Mouse (Mus musculus): ENCODE results near the gene F2r. TPM values are rescaled to one million over a fixed set of nuclear protein-coding genes. Genes with fewer than 3 reads are reported as not detected.

F2r gene
- polyA plus RNA-seq, 1 experiment = 8.7 TPM

GRCm38 (mm10) chr13:95598232-95598920 is 19.9 kb downstream of the F2r start:
- Histone ChIP-seq H3K4me3 (replicated peaks; ENCODE audit: control insufficient read depth, low read depth, low read length) (no peak overlapping the region), H3K27ac (ENCODE audit: control insufficient read depth, insufficient read depth, low read depth, low read length, poor library complexity) (no peak overlapping the region), H3K4me1 (ENCODE audit: control insufficient read depth, insufficient read depth, low read length) (no peaks in the 10 kb centered on the region)
- WGBS = 89% methylated on average over 18 of the region's 18 CpGs
- TF ChIP-seq CTCF (IDR thresholded peaks at IDR 0.05; ENCODE audit: control insufficient read depth, insufficient read depth, low read length) (no peak), POLR2A (IDR thresholded peaks at IDR 0.05; ENCODE audit: borderline replicate concordance, control insufficient read depth, low read depth, low read length) (no peak)

- no peak for TF ChIP-seq POLR2A (IDR thresholded peaks at IDR 0.05; ENCODE audit: borderline replicate concordance, control insufficient read depth, low read depth, low read length)
- no peak for TF ChIP-seq CTCF (IDR thresholded peaks at IDR 0.05; ENCODE audit: control insufficient read depth, insufficient read depth, low read length)
- 88% methylated on average over 10 of the region's 10 CpGs for WGBS
These were observed 20.7 kb downstream of the F2r start for GRCm38 (mm10) chr13:95597578-95597977.

GRCm38 (mm10) chr13:95596689-95597088 is 21.6 kb downstream of the F2r start:
- Histone ChIP-seq H3K4me3 (replicated peaks; ENCODE audit: control insufficient read depth, low read depth, low read length) (no peak overlapping the region), H3K27ac (ENCODE audit: control insufficient read depth, insufficient read depth, low read depth, low read length, poor library complexity) (no peak overlapping the region), H3K4me1 (ENCODE audit: control insufficient read depth, insufficient read depth, low read length) (no peaks in the 10 kb centered on the region; the same call in 1 of the 2 replicates)
- 85% methylated on average over 7 of the region's 7 CpGs for WGBS
- no peak for TF ChIP-seq POLR2A (IDR thresholded peaks at IDR 0.05; ENCODE audit: borderline replicate concordance, control insufficient read depth, low read depth, low read length)
- TF ChIP-seq CTCF (IDR thresholded peaks at IDR 0.05; ENCODE audit: control insufficient read depth, insufficient read depth, low read length) = no peak

More at GRCm38 (mm10) chr13:95597578-95597977, 20.7 kb downstream of the F2r start:
- Histone ChIP-seq H3K27ac (ENCODE audit: control insufficient read depth, insufficient read depth, low read depth, low read length, poor library complexity) (no peak overlapping the region), H3K4me3 (replicated peaks; ENCODE audit: control insufficient read depth, low read depth, low read length) (no peak overlapping the region), H3K4me1 (ENCODE audit: control insufficient read depth, insufficient read depth, low read length) (no peaks in the 10 kb centered on the region; the same call in 1 of the 2 replicates)

- Histone ChIP-seq H3K27ac (ENCODE audit: control insufficient read depth, insufficient read depth, low read depth, low read length, poor library complexity) (no peak overlapping the region), H3K4me1 (ENCODE audit: control insufficient read depth, insufficient read depth, low read length) (no peaks in the 10 kb centered on the region; the same call in 1 of the 2 replicates), H3K4me3 (replicated peaks; ENCODE audit: control insufficient read depth, low read depth, low read length) (no peak overlapping the region)
- 69% methylated on average over 5 of the region's 5 CpGs for WGBS
- TF ChIP-seq CTCF (IDR thresholded peaks at IDR 0.05; ENCODE audit: control insufficient read depth, insufficient read depth, low read length) = no peak
These were observed 22.4 kb downstream of the F2r start for GRCm38 (mm10) chr13:95595921-95596320.

- Histone ChIP-seq H3K27ac (ENCODE audit: control insufficient read depth, insufficient read depth, low read depth, low read length, poor library complexity) (no peak overlapping the region), H3K4me1 (ENCODE audit: control insufficient read depth, insufficient read depth, low read length) (no peaks in the 10 kb centered on the region; the same call in 1 of the 2 replicates), H3K4me3 (replicated peaks; ENCODE audit: control insufficient read depth, low read depth, low read length) (no peak overlapping the region)
- TF ChIP-seq POLR2A (IDR thresholded peaks at IDR 0.05; ENCODE audit: borderline replicate concordance, control insufficient read depth, low read depth, low read length) (no peak), CTCF (IDR thresholded peaks at IDR 0.05; ENCODE audit: control insufficient read depth, insufficient read depth, low read length) (no peak)
- 78% methylated on average over 7 of the region's 7 CpGs for WGBS
These were observed 22.9 kb downstream of the F2r start for GRCm38 (mm10) chr13:95595411-95595810.

- under 1% methylated on average over 10 of the region's 10 CpGs for WGBS
- H3K4me3 ChIP-seq (replicated peaks; ENCODE audit: control insufficient read depth, low read depth, low read length) = no peak overlapping the region
- TF ChIP-seq CTCF (IDR thresholded peaks at IDR 0.05; ENCODE audit: control insufficient read depth, insufficient read depth, low read length) = no peak
These were observed 25.4 kb downstream of the F2r start for GRCm38 (mm10) chr13:95592860-95593259.

GRCm38 (mm10) chr13:95591606-95592005 is 26.7 kb downstream of the F2r start:
- no peak for TF ChIP-seq POLR2A (IDR thresholded peaks at IDR 0.05; ENCODE audit: borderline replicate concordance, control insufficient read depth, low read depth, low read length)
- no peak for TF ChIP-seq CTCF (IDR thresholded peaks at IDR 0.05; ENCODE audit: control insufficient read depth, insufficient read depth, low read length)
- Histone ChIP-seq H3K4me3 (replicated peaks; ENCODE audit: control insufficient read depth, low read depth, low read length) (no peak overlapping the region), H3K4me1 (ENCODE audit: control insufficient read depth, insufficient read depth, low read length) (no peaks in the 10 kb centered on the region; the same call in 1 of the 2 replicates), H3K27ac (ENCODE audit: control insufficient read depth, insufficient read depth, low read depth, low read length, poor library complexity) (no peak overlapping the region)
- WGBS = 76% methylated on average over 3 of the region's 3 CpGs

More at GRCm38 (mm10) chr13:95592860-95593259, 25.4 kb downstream of the F2r start:
- Histone ChIP-seq H3K27ac (ENCODE audit: control insufficient read depth, insufficient read depth, low read depth, low read length, poor library complexity) (no peak overlapping the region), H3K4me1 (ENCODE audit: control insufficient read depth, insufficient read depth, low read length) (no peaks in the 10 kb centered on the region; the same call in 1 of the 2 replicates)

- no peak overlapping the region for H3K4me3 ChIP-seq (replicated peaks; ENCODE audit: control insufficient read depth, low read depth, low read length)
- no peak overlapping the region for H3K27ac ChIP-seq (ENCODE audit: control insufficient read depth, insufficient read depth, low read depth, low read length, poor library complexity)
- WGBS = 81% methylated on average over 4 of the region's 4 CpGs
- no peaks in the 10 kb centered on the region for H3K4me1 ChIP-seq (ENCODE audit: control insufficient read depth, insufficient read depth, low read length)
- TF ChIP-seq POLR2A (IDR thresholded peaks at IDR 0.05; ENCODE audit: borderline replicate concordance, control insufficient read depth, low read depth, low read length) (no peak), CTCF (IDR thresholded peaks at IDR 0.05; ENCODE audit: control insufficient read depth, insufficient read depth, low read length) (no peak)
These were observed 30.7 kb downstream of the F2r start for GRCm38 (mm10) chr13:95587628-95588027.

GRCm38 (mm10) chr13:95584898-95585297 is 33.4 kb downstream of the F2r start:
- TF ChIP-seq CTCF (IDR thresholded peaks at IDR 0.05; ENCODE audit: control insufficient read depth, insufficient read depth, low read length) (no peak), POLR2A (IDR thresholded peaks at IDR 0.05; ENCODE audit: borderline replicate concordance, control insufficient read depth, low read depth, low read length) (no peak)
- WGBS = 36% methylated on average over 5 of the region's 5 CpGs
- no peak overlapping the region for H3K27ac ChIP-seq (ENCODE audit: control insufficient read depth, insufficient read depth, low read depth, low read length, poor library complexity)
- no peaks in the 10 kb centered on the region for H3K4me1 ChIP-seq (ENCODE audit: control insufficient read depth, insufficient read depth, low read length)
- H3K4me3 ChIP-seq (replicated peaks; ENCODE audit: control insufficient read depth, low read depth, low read length) = no peak overlapping the region
